Mouse (Mus musculus): ENCODE data around the gene Pkd1.

DNA sequence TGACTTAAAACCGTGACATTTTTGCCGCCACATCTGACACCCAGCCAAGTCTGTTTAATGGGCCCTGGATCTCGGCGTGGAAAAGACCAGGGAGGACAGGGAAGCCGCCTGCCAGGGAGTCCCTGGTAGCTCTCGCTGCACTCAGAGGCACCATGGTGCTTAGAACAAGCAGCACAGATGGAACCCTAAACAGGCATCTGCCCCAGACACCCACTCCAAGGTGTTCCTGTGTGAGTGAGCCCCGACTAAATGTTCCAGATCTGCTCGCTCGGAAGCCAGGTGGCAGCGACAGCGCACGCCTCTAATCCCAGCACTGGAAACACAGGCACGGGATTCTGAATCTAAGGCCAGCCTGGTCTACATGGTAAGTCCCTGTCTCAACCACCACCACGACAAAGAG lies 80.4 kb downstream of the Pkd1 start:
- TF ChIP-seq CTCF (IDR thresholded peaks at IDR 0.05) = no peak
- no peak for TF ChIP-seq EP300 (IDR thresholded peaks at IDR 0.05)
